Mouse (Mus musculus) erythroblast, embryonic 14.5 days (primary cell): ENCODE measurements around the gene Narfl.

Source experiments
- GATA1 ChIP-seq: IDR thresholded peaks from 2 replicates; pipeline ENCODE4 v1.6.1; 2012; ENCODE audit warnings: low read length, inconsistent platforms, mixed read lengths
- TAL1 ChIP-seq: IDR thresholded peaks from 3 replicates; pipeline ENCODE4 v1.6.1; 2012; ENCODE audit warnings: low read length, inconsistent platforms, mixed read lengths

GRCm38 (mm10) chr17:25748238-25748637 is 25.3 kb upstream of the Narfl start:
- no peak for TF ChIP-seq GATA1
- TF ChIP-seq TAL1, result no peak
